Comparison of ENCODE assay signal across 10 mouse cellular contexts in genomic region chr1:193336122-193337017, GRCm38 (mm10). TPM values are rescaled to one million over a fixed set of nuclear protein-coding genes. Genes with fewer than 3 reads are reported as not detected.
DNase-seq lines count a peak whose midpoint lies in the region; ATAC-seq and TF ChIP-seq lines count a peak whose summit lies in the region.
"Had no signal": no experiment of that assay in that cellular context is flagged by ENCODE, and none has a peak within 500 bp of the region (broad histone marks: within the 10 kb centered on the region; RNA-seq: fewer than 3 reads in every experiment).

No protein-coding gene starts in this region.

- 43% methylated on average over 7 of the region's 7 CpGs for WGBS in heart, embryonic 14.5 days
- 69% methylated on average over 7 of the region's 7 CpGs for WGBS in olfactory bulb, adult 2 months

- H3K4me2 ChIP-seq in heart, embryonic 14.5 days (ENCODE audit: low read length): peak overlapping the region; percentile 21; the same call in 1 of the 2 replicates
- H3K4me2 ChIP-seq: neural tube, embryonic 12.5 days had no signal

- no peak for TF ChIP-seq CTCF in olfactory bulb, adult 2 months (IDR thresholded peaks at IDR 0.05; ENCODE audit: insufficient read depth, low read depth, low read length)

- H3K27ac ChIP-seq in heart, embryonic 14.5 days (replicated peaks in 1 of 2; ENCODE audit: control insufficient read depth in 1 of 2, insufficient read depth in 1 of 2, low read depth in 2 of 2, low read length in 2 of 2): peak overlapping the region; percentile 88 to 96
- H3K27ac ChIP-seq in olfactory bulb, adult 2 months (ENCODE audit: insufficient read depth, low read depth, low read length): peak overlapping the region; percentile 81; the same call in 1 of the 2 replicates
- H3K27ac ChIP-seq: neural tube, embryonic 12.5 days had no signal

- H3K36me3 ChIP-seq in heart, embryonic 14.5 days (ENCODE audit: control insufficient read depth, insufficient read depth, low read length): no peaks in the 10 kb centered on the region
- H3K36me3 ChIP-seq: neural tube, embryonic 12.5 days had no signal

- no peaks in the 10 kb centered on the region for H3K9me3 ChIP-seq in heart, embryonic 14.5 days (ENCODE audit: control insufficient read depth, low read length)
- H3K9me3 ChIP-seq: neural tube, embryonic 12.5 days had no signal

- DNase-seq in adrenal gland, postnatal 14 days: peak; percentile 45
- no peak for DNase-seq in adrenal gland, postnatal 25 days
- DNase-seq in right cerebral cortex, postnatal 10 days (ENCODE audit: low spot score in 2 of 2): peak; percentile 63
- DNase-seq in right cerebral cortex, adult 18-20 months: no peak
- no peak for DNase-seq in left cerebral cortex, adult 8-10 months (ENCODE audit: low spot score in 2 of 2)
- DNase-seq: lung, postnatal 10 days had no signal

- no peak overlapping the region for H3K4me3 ChIP-seq in heart, embryonic 14.5 days (ENCODE audit: control insufficient read depth in 1 of 2, insufficient read depth in 1 of 2, low read depth in 1 of 2, low read length in 2 of 2)
- no peak overlapping the region for H3K4me3 ChIP-seq in olfactory bulb, adult 2 months (ENCODE audit: insufficient read depth, low read depth, low read length)
- H3K4me3 ChIP-seq: neural tube, embryonic 12.5 days had no signal

- peak overlapping the region; percentile 55; the same call in 1 of the 2 replicates for H3K9ac ChIP-seq in heart, embryonic 14.5 days (ENCODE audit: low read length)
- H3K9ac ChIP-seq: neural tube, embryonic 12.5 days had no signal

- peak; percentile 64 for ATAC-seq in heart, embryonic 14.5 days (ENCODE audit: insufficient number of reproducible peaks, insufficient read depth, low FRiP score, low read depth)
- no peak for ATAC-seq in CD4-positive, CD25-positive, alpha-beta regulatory T cell, adult 4 months

- H3K4me1 ChIP-seq in heart, embryonic 14.5 days (ENCODE audit: control insufficient read depth in 2 of 2, insufficient read depth in 2 of 2, low read length in 2 of 2): peaks cover 54 to 71% of the 10 kb centered on the region in 2 experiments
- peaks cover 71% of the 10 kb centered on the region for H3K4me1 ChIP-seq in olfactory bulb, adult 2 months (ENCODE audit: control insufficient read depth, insufficient read depth, low read length)

- peaks cover 5% of the 10 kb centered on the region; the same call in 1 of the 2 replicates for H3K27me3 ChIP-seq in heart, embryonic 14.5 days (ENCODE audit: control insufficient read depth, insufficient read depth, low read length)
- H3K27me3 ChIP-seq: neural tube, embryonic 12.5 days had no signal

- TF ChIP-seq POLR2A in olfactory bulb, adult 2 months (IDR thresholded peaks at IDR 0.05; ENCODE audit: insufficient read depth, low read depth, low read length): no peak

RNA-seq across cellular contexts. Expression of gene Camk1g, which starts 33.7 kb away (rescaled TPM):
- total RNA-seq in adrenal gland, postnatal 14 days (2021): 0.56 and 0.60 TPM in 2 replicates
- 0.12 TPM in 1 of 2 replicates, not detected in the other for total RNA-seq in adrenal gland, postnatal 25 days (2021)
- polyA plus RNA-seq in heart, embryonic 14.5 days (2014; fragmentation: Nextera tagmentation; extraction: Ambion mirVana): 9.4 and 9.9 TPM in 2 replicates
- not detected in 2 replicates for polyA plus RNA-seq in olfactory bulb, adult 2 months (2012; ENCODE audit: insufficient read depth, insufficient read length, low replicate concordance, missing spikeins)
- 10 to 100 TPM; 28.7 to 33.3 (median 30.1) TPM for total RNA-seq in left cerebral cortex, adult 8-10 months (2022)
- polyA plus RNA-seq in CD4-positive, CD25-positive, alpha-beta regulatory T cell, adult 4 months (2017; shearing (Covaris generic)): not detected

Comparison
In these comparisons a context has a peak if more than half of its experiments do, and no peak if none do; other contexts are left out.
1. DNase-seq: peak in adrenal gland, postnatal 14 days (single experiment) and right cerebral cortex, postnatal 10 days (2 of 2); none in adrenal gland, postnatal 25 days (single experiment), right cerebral cortex, adult 18-20 months (single experiment) and left cerebral cortex, adult 8-10 months (0 of 2).
2. RNA of gene Camk1g, which starts 33.7 kb away (total RNA-seq): 28.7 to 33.3 TPM in left cerebral cortex, adult 8-10 months; 0.56 to 0.60 TPM in adrenal gland, postnatal 14 days and 0.12 TPM in adrenal gland, postnatal 25 days; every median in the first group is over 10 times any median in the second.